Comparison of ENCODE assay signal across 9 mouse cellular contexts in the genomic region with DNA sequence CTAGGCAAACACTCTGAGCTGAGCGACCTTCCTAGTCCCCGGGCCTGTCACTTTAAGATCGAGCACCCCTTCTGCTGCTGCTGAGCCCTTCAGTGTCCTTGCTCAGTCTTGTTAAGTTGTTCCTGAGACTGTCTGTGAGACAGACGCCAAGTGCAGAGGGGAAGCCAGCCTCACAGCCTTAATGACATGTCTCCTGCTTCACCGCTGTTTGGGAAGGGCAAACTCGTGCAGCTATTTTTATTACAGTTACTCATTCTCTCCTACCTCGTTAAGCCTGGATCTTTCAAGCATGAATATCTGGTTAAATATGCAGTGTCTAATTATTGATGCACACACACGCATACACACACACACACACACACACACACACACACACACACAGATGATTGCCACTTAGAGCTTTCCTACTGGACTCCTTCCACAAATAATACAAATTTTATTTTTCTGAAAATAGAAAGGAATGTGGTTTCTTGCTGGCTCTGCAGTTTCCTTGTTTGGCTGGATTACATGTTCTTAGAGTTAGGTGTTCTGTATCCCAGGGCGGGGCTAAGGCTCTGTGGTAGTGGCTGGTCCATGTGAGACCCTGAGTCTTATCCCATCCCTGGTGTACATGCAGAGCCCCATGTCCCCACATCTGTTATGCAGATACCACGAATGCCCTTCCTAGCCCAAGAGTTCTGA. TPM values are rescaled to one million over a fixed set of nuclear protein-coding genes. Genes with fewer than 3 reads are reported as not detected.
A peak's percentile ranks its signal among the peaks of the same experiment; 100 is the strongest.
DNase-seq lines count a peak whose midpoint lies in the region; ATAC-seq lines count a peak whose summit lies in the region.
"Had no signal": no experiment of that assay in that cellular context is flagged by ENCODE, and none has a peak within 500 bp of the region (broad histone marks: within the 10 kb centered on the region; RNA-seq: fewer than 3 reads in every experiment).

No protein-coding gene starts in this region.

- peak; percentile 54 for DNase-seq in retina, postnatal 1 day
- DNase-seq in retina, embryonic 14.5 days (ENCODE audit: low spot score), result no peak
- DNase-seq in kidney, postnatal 36 days, result peak; percentile 72 to 84
- DNase-seq in testis, postnatal 14 days (ENCODE audit: low spot score), result peak; percentile 55
- DNase-seq in frontal cortex, postnatal 36 days (ENCODE audit: low spot score in 2 of 2), result no peak
- DNase-seq in embryo, embryonic 11 days, result no peak

- peak overlapping the region; percentile 99 for H3K27ac ChIP-seq in embryonic facial prominence, embryonic 15.5 days (replicated peaks)
- H3K27ac ChIP-seq in heart, embryonic 16.5 days (ENCODE audit: low read length), result peak overlapping the region; percentile 94
- H3K27ac ChIP-seq: liver, embryonic 15.5 days had no signal

- WGBS in embryonic facial prominence, embryonic 15.5 days, result 25% methylated on average over 10 of the region's 10 CpGs
- WGBS in heart, embryonic 16.5 days, result 19% methylated on average over 10 of the region's 10 CpGs

- H3K4me2 ChIP-seq in embryonic facial prominence, embryonic 15.5 days (replicated peaks), result no peak overlapping the region
- H3K4me2 ChIP-seq in heart, embryonic 16.5 days (ENCODE audit: low read depth, low read length), result peak overlapping the region; percentile 22; the same call in 1 of the 2 replicates
- H3K4me2 ChIP-seq: liver, embryonic 15.5 days had no signal

- H3K27me3 ChIP-seq in embryonic facial prominence, embryonic 15.5 days, result no peaks in the 10 kb centered on the region
- no peaks in the 10 kb centered on the region for H3K27me3 ChIP-seq in heart, embryonic 16.5 days (ENCODE audit: control insufficient read depth, insufficient read depth, low read length)

- H3K4me1 ChIP-seq in embryonic facial prominence, embryonic 15.5 days, result peaks cover 72% of the 10 kb centered on the region
- peaks cover 51% of the 10 kb centered on the region for H3K4me1 ChIP-seq in heart, embryonic 16.5 days (ENCODE audit: control insufficient read depth, insufficient read depth, low read length)

- H3K4me3 ChIP-seq in embryonic facial prominence, embryonic 15.5 days (replicated peaks), result no peak overlapping the region
- H3K4me3 ChIP-seq in heart, embryonic 16.5 days (ENCODE audit: low read length), result no peak overlapping the region
- H3K4me3 ChIP-seq: liver, embryonic 15.5 days had no signal

- H3K9me3 ChIP-seq in embryonic facial prominence, embryonic 15.5 days (replicated peaks), result no peaks in the 10 kb centered on the region
- no peaks in the 10 kb centered on the region for H3K9me3 ChIP-seq in heart, embryonic 16.5 days (replicated peaks; ENCODE audit: control insufficient read depth, low read length)
- H3K9me3 ChIP-seq: liver, embryonic 15.5 days had no signal

- H3K36me3 ChIP-seq in embryonic facial prominence, embryonic 15.5 days, result no peaks in the 10 kb centered on the region
- H3K36me3 ChIP-seq in heart, embryonic 16.5 days (ENCODE audit: control insufficient read depth, insufficient read depth), result no peaks in the 10 kb centered on the region
- H3K36me3 ChIP-seq: liver, embryonic 15.5 days had no signal

- peak; percentile 21 for ATAC-seq in embryonic facial prominence, embryonic 15.5 days (ENCODE audit: insufficient number of reproducible peaks, low FRiP score, low TSS enrichment, low read depth)
- peak; percentile 53 for ATAC-seq in heart, embryonic 16.5 days (replicated peaks; ENCODE audit: extremely low read depth, insufficient read depth, low FRiP score)

- H3K9ac ChIP-seq in embryonic facial prominence, embryonic 15.5 days, result no peak overlapping the region
- H3K9ac ChIP-seq in heart, embryonic 16.5 days (ENCODE audit: low read length), result peak overlapping the region; percentile 62
- H3K9ac ChIP-seq: liver, embryonic 15.5 days had no signal

RNA-seq across cellular contexts. Expression of a gene that starts 18.6 kb away (rescaled TPM):
- polyA plus RNA-seq in embryonic facial prominence, embryonic 15.5 days (2015; fragmentation: Nextera tagmentation; extraction: Ambion mirVana), result 11.5 and 13.3 TPM in 2 replicates
- 9.8 and 14.3 TPM in 2 replicates for polyA plus RNA-seq in heart, embryonic 16.5 days (2015; fragmentation: Nextera tagmentation; extraction: Ambion mirVana)

RNA-seq across cellular contexts. Expression of a gene that starts 18.8 kb away (rescaled TPM):
- 33.5 and 33.7 TPM in 2 replicates for polyA plus RNA-seq in embryonic facial prominence, embryonic 15.5 days (2015; fragmentation: Nextera tagmentation; extraction: Ambion mirVana)
- polyA plus RNA-seq in heart, embryonic 16.5 days (2015; fragmentation: Nextera tagmentation; extraction: Ambion mirVana), result 23.4 and 24.2 TPM in 2 replicates

RNA-seq across cellular contexts. Expression of a gene that starts 19.0 kb away (rescaled TPM):
- 2.5 and 3.8 TPM in 2 replicates for polyA plus RNA-seq in embryonic facial prominence, embryonic 15.5 days (2015; fragmentation: Nextera tagmentation; extraction: Ambion mirVana)
- 0.87 and 4.3 TPM in 2 replicates for polyA plus RNA-seq in heart, embryonic 16.5 days (2015; fragmentation: Nextera tagmentation; extraction: Ambion mirVana)

Comparison
In these comparisons a context has a peak if more than half of its experiments do, and no peak if none do; other contexts are left out.
1. DNase-seq: peak in retina, postnatal 1 day (single experiment), kidney, postnatal 36 days (2 of 2) and testis, postnatal 14 days (single experiment); none in retina, embryonic 14.5 days (single experiment), frontal cortex, postnatal 36 days (0 of 2) and embryo, embryonic 11 days (single experiment).